Mouse (Mus musculus): Measurements from ENCODE around the gene Fos.
A peak's percentile ranks its signal among the peaks of the same experiment; 100 is the strongest.

GRCm38 (mm10) chr12:85464902-85465301 is 8.8 kb upstream of the Fos start:
- TF ChIP-seq CTCF (IDR thresholded peaks at IDR 0.05; ENCODE audit: low read depth) (no peak), EP300 (IDR thresholded peaks at IDR 0.05; ENCODE audit: low read depth) (peak; percentile 69; the same call in 1 of the 2 replicates)
